Mouse (Mus musculus) liver, embryonic 12.5 days (tissue): ENCODE results near the gene Unc13d. TPM values are rescaled to one million over a fixed set of nuclear protein-coding genes. Genes with fewer than 3 reads are reported as not detected.
"Not testable (repeated sequence)": the region's sequence is repeated elsewhere in the genome, so short reads cannot be mapped to it uniquely, and the experiment has no call there.

ENCODE experiments used
- ATAC-seq: fragments of 200-750 bp; cut with Nextera tagmentation; 2 replicates; pipeline ENCODE4 v1.8.0; 2017; ENCODE audit warnings: moderate number of reproducible peaks, mild to moderate bottlenecking, moderate library complexity
- H3K27ac ChIP-seq: fragments of 300-500 bp; sonication (generic); 2 replicates; pipeline ENCODE4 v1.5.1; 2016; ENCODE audit warnings: mild to moderate bottlenecking
- H3K27me3 ChIP-seq: fragments of 300-500 bp; sonication (generic); replicated peaks from 2 replicates; pipeline ENCODE4 v1.6.1; 2016; ENCODE audit warnings: mild to moderate bottlenecking, moderate library complexity
- H3K36me3 ChIP-seq: fragments of 300-500 bp; sonication (generic); 2 replicates; pipeline ENCODE4 v1.6.1; 2016; ENCODE audit warnings: mild to moderate bottlenecking, moderate library complexity
- H3K4me1 ChIP-seq: fragments of 300-500 bp; sonication (generic); 2 replicates; pipeline ENCODE4 v1.6.1; 2016
- H3K4me2 ChIP-seq: fragments of 300-500 bp; sonication (generic); 2 replicates; pipeline ENCODE4 v1.6.1; 2016; ENCODE audit warnings: mild to moderate bottlenecking, moderate library complexity
- H3K4me3 ChIP-seq: fragments of 300-500 bp; sonication (generic); 2 replicates; pipeline ENCODE4 v1.5.1; 2016; ENCODE audit warnings: mild to moderate bottlenecking, moderate library complexity
- H3K9ac ChIP-seq: fragments of 300-500 bp; sonication (generic); 2 replicates; pipeline ENCODE4 v1.6.1; 2016; ENCODE audit warnings: mild to moderate bottlenecking, moderate library complexity
- H3K9me3 ChIP-seq: fragments of 300-500 bp; sonication (generic); replicated peaks from 2 replicates; pipeline ENCODE4 v1.6.1; 2016; ENCODE audit warnings: mild to moderate bottlenecking, moderate library complexity
- WGBS: fragments of 180-500 bp; shearing (Covaris S2); methylation state at CpG from one replicate; pipeline ENCODE4 v1.1.7; 2016; ENCODE audit not compliant: insufficient replicate concordance; 5-methylcytosine and 5-hydroxymethylcytosine counted together
- polyA plus RNA-seq: library from polyadenylated mRNA; unstranded; fragments of >200 nt; fragmentation: Nextera tagmentation; extraction: Ambion mirVana; gene quantifications from 2 replicates; pipeline ENCODE4 v1.2.1, GENCODE M21; 2016

Unc13d gene
- polyA plus RNA-seq, 1 experiment from 2014 or later, result 50.1 TPM

- Histone ChIP-seq H3K9ac (no peak overlapping the region), H3K27ac (no peak overlapping the region; the same call in 1 of the 2 replicates), H3K4me2 (no peak overlapping the region), H3K4me3 (no peak overlapping the region), H3K27me3 (no peaks in the 10 kb centered on the region), H3K9me3 (0 out of 2 replicates have a peak, but pooled peaks cover 5% of the 10 kb centered on the region), H3K36me3 (no peaks in the 10 kb centered on the region), H3K4me1 (peaks cover 71% of the 10 kb centered on the region)
- 63% methylated on average over 14 of the region's 14 CpGs for WGBS
- no peak for ATAC-seq
Measured at GRCm38 (mm10) chr11:116098711-116099460, 21.1 kb upstream of the Unc13d start.

GRCm38 (mm10) chr11:116096213-116097108 lies 18.7 kb upstream of the Unc13d start:
- 0 out of 2 replicates have a peak, but pooled peaks cover 5% of the 10 kb centered on the region for H3K9me3 ChIP-seq
- no peak overlapping the region for H3K9ac ChIP-seq
- H3K4me3 ChIP-seq, result no peak overlapping the region
- H3K27ac ChIP-seq, result no peak overlapping the region
- peaks cover 56% of the 10 kb centered on the region for H3K4me1 ChIP-seq
- no peaks in the 10 kb centered on the region for H3K36me3 ChIP-seq
- no peaks in the 10 kb centered on the region for H3K27me3 ChIP-seq
- 77% methylated on average over 5 of the region's 5 CpGs for WGBS
- H3K4me2 ChIP-seq, result no peak overlapping the region
- ATAC-seq, result no peak

- Histone ChIP-seq H3K4me2 (no peak overlapping the region), H3K36me3 (no peaks in the 10 kb centered on the region), H3K27ac (no peak overlapping the region), H3K27me3 (no peaks in the 10 kb centered on the region), H3K9me3 (0 out of 2 replicates have a peak, but pooled peaks cover 5% of the 10 kb centered on the region), H3K9ac (no peak overlapping the region), H3K4me1 (peaks cover 48% of the 10 kb centered on the region), H3K4me3 (no peak overlapping the region)
- WGBS, result 21% methylated on average over 3 of the region's 3 CpGs
- no peak for ATAC-seq
Measured at GRCm38 (mm10) chr11:116095573-116095972, 17.8 kb upstream of the Unc13d start.

GRCm38 (mm10) chr11:116093771-116094565 lies 16.2 kb upstream of the Unc13d start:
- H3K27ac ChIP-seq, result peak overlapping the region; percentile 66
- peaks cover 33% of the 10 kb centered on the region for H3K4me1 ChIP-seq
- peak; percentile 51; the same call in 1 of the 2 replicates for ATAC-seq
- no peaks in the 10 kb centered on the region for H3K27me3 ChIP-seq
- 0 out of 2 replicates have a peak overlapping the region, but pooled peaks have one; percentile 7 for H3K4me3 ChIP-seq
- no peaks in the 10 kb centered on the region for H3K36me3 ChIP-seq
- H3K4me2 ChIP-seq, result peak overlapping the region; percentile 51
- H3K9ac ChIP-seq, result peak overlapping the region; percentile 24
- 10% methylated on average over 16 of the region's 16 CpGs for WGBS
- 0 out of 2 replicates have a peak, but pooled peaks cover 5% of the 10 kb centered on the region for H3K9me3 ChIP-seq

GRCm38 (mm10) chr11:116092959-116093358 lies 15.2 kb upstream of the Unc13d start:
- not testable (repeated sequence) for H3K4me2 ChIP-seq, H3K27ac ChIP-seq, H3K9me3 ChIP-seq, H3K4me3 ChIP-seq, H3K36me3 ChIP-seq, H3K27me3 ChIP-seq, H3K9ac ChIP-seq, ATAC-seq
- peaks cover 34% of the 10 kb centered on the region for H3K4me1 ChIP-seq
- WGBS, result 72% methylated on average over 6 of the region's 6 CpGs

GRCm38 (mm10) chr11:116091591-116091990 lies 13.8 kb upstream of the Unc13d start:
- 80% methylated on average over 6 of the region's 6 CpGs for WGBS
- H3K9ac ChIP-seq, result no peak overlapping the region
- no peaks in the 10 kb centered on the region for H3K36me3 ChIP-seq

GRCm38 (mm10) chr11:116089545-116089944 lies 11.8 kb upstream of the Unc13d start:
- WGBS, result 83% methylated on average over 6 of the region's 6 CpGs
- no peak for ATAC-seq
- Histone ChIP-seq H3K9ac (no peak overlapping the region), H3K4me3 (no peak overlapping the region), H3K36me3 (peaks cover 8% of the 10 kb centered on the region), H3K9me3 (no peaks in the 10 kb centered on the region), H3K4me2 (no peak overlapping the region), H3K27ac (no peak overlapping the region), H3K4me1 (peaks cover 47% of the 10 kb centered on the region), H3K27me3 (no peaks in the 10 kb centered on the region)

More at GRCm38 (mm10) chr11:116091591-116091990, 13.8 kb upstream of the Unc13d start:
- H3K27me3 ChIP-seq, result no peaks in the 10 kb centered on the region
- H3K4me3 ChIP-seq, result no peak overlapping the region
- ATAC-seq, result no peak
- H3K4me2 ChIP-seq, result no peak overlapping the region
- H3K9me3 ChIP-seq, result 0 out of 2 replicates have a peak, but pooled peaks cover under 1% of the 10 kb centered on the region
- peaks cover 39% of the 10 kb centered on the region for H3K4me1 ChIP-seq
- H3K27ac ChIP-seq, result no peak overlapping the region

- no peaks in the 10 kb centered on the region for H3K9me3 ChIP-seq
- no peaks in the 10 kb centered on the region for H3K27me3 ChIP-seq
- H3K4me3 ChIP-seq, result no peak overlapping the region
- H3K4me1 ChIP-seq, result peaks cover 48% of the 10 kb centered on the region
- H3K27ac ChIP-seq, result peak overlapping the region; percentile 82; the same call in 1 of the 2 replicates
- H3K36me3 ChIP-seq, result peaks cover 13% of the 10 kb centered on the region
- no peak overlapping the region for H3K9ac ChIP-seq
- H3K4me2 ChIP-seq, result peak overlapping the region; percentile 75
- no peak for ATAC-seq
- WGBS, result 31% methylated on average over 11 of the region's 11 CpGs
Measured at GRCm38 (mm10) chr11:116088741-116089394, 11.1 kb upstream of the Unc13d start.

GRCm38 (mm10) chr11:116088188-116088587 lies 10.4 kb upstream of the Unc13d start:
- Histone ChIP-seq H3K27me3 (no peaks in the 10 kb centered on the region), H3K27ac (peak overlapping the region; percentile 82), H3K9ac (peak overlapping the region; percentile 76; the same call in 1 of the 2 replicates), H3K4me3 (no peak overlapping the region), H3K4me1 (peaks cover 48% of the 10 kb centered on the region), H3K36me3 (peaks cover 20% of the 10 kb centered on the region), H3K9me3 (no peaks in the 10 kb centered on the region), H3K4me2 (peak overlapping the region; percentile 75)
- WGBS, result 48% methylated on average over 8 of the region's 8 CpGs
- ATAC-seq, result no peak

- peak overlapping the region; percentile 82 for H3K27ac ChIP-seq
- no peaks in the 10 kb centered on the region for H3K9me3 ChIP-seq
- peaks cover 52% of the 10 kb centered on the region for H3K4me1 ChIP-seq
- peak; percentile 75 for ATAC-seq
- H3K36me3 ChIP-seq, result peaks cover 27% of the 10 kb centered on the region
- peak overlapping the region; percentile 75 for H3K4me2 ChIP-seq
- H3K4me3 ChIP-seq, result peak overlapping the region; percentile 63
- 3% methylated on average over 31 of the region's 31 CpGs for WGBS
- no peaks in the 10 kb centered on the region for H3K27me3 ChIP-seq
- H3K9ac ChIP-seq, result peak overlapping the region; percentile 76
Measured at GRCm38 (mm10) chr11:116087194-116088130, 9.7 kb upstream of the Unc13d start.
